Mouse (Mus musculus) intestine, postnatal 0 days (tissue): ENCODE measurements around the gene Etv6. TPM values are rescaled to one million over a fixed set of nuclear protein-coding genes. Genes with fewer than 3 reads are reported as not detected.

ENCODE experiments used
- ATAC-seq: fragments of 200-750 bp; cut with Nextera tagmentation; 2 replicates; pipeline ENCODE4 v1.8.0; 2017; ENCODE audit warnings: mild to moderate bottlenecking, moderate TSS enrichment, moderate library complexity
- H3K27ac ChIP-seq: fragments of 300-500 bp; sonication (generic); 2 replicates; pipeline ENCODE4 v1.5.1; 2014; ENCODE audit warnings: mild to moderate bottlenecking, low read depth, low read length, moderate library complexity
- H3K27me3 ChIP-seq: fragments of 300-500 bp; sonication (generic); replicated peaks from 2 replicates; pipeline ENCODE4 v1.6.1; 2014; ENCODE audit warnings: low read length, mixed read lengths; ENCODE audit not compliant: control insufficient read depth, insufficient read depth
- H3K36me3 ChIP-seq: fragments of 300-500 bp; sonication (generic); 2 replicates; pipeline ENCODE4 v1.6.1; 2014; ENCODE audit warnings: mild to moderate bottlenecking, moderate library complexity; ENCODE audit not compliant: control insufficient read depth, insufficient read depth
- H3K4me1 ChIP-seq: fragments of 300-500 bp; sonication (generic); replicated peaks from 2 replicates; pipeline ENCODE4 v1.6.1; 2014; ENCODE audit warnings: antibody characterized with exemption, low read length, mixed read lengths; ENCODE audit not compliant: control insufficient read depth, insufficient read depth
- H3K4me2 ChIP-seq: fragments of 300-500 bp; sonication (generic); replicated peaks from 2 replicates; pipeline ENCODE4 v1.6.1; 2014; ENCODE audit warnings: low read depth, mild to moderate bottlenecking, moderate library complexity
- H3K4me3 ChIP-seq: fragments of 300-500 bp; sonication (generic); 2 replicates; pipeline ENCODE4 v1.5.1; 2014; ENCODE audit warnings: low read depth, low read length
- H3K9ac ChIP-seq: fragments of 300-500 bp; sonication (generic); 2 replicates; pipeline ENCODE4 v1.6.1; 2014; ENCODE audit warnings: mild to moderate bottlenecking, low read depth, low read length
- H3K9me3 ChIP-seq: fragments of 300-500 bp; sonication (generic); 2 replicates; pipeline ENCODE4 v1.6.1; 2016; ENCODE audit warnings: mixed run types; ENCODE audit not compliant: control insufficient read depth
- CTCF ChIP-seq: sonication (generic); IDR thresholded peaks from 2 replicates; pipeline ENCODE4 v1.5.1; 2016; ENCODE audit warnings: low read depth, mild to moderate bottlenecking, control low read depth, antibody characterized with exemption, moderate library complexity
- WGBS: fragments of 180-500 bp; shearing (Covaris S2); extraction: QIAGEN DNeasy Blood & Tissue Kit; methylation state at CpG from one replicate; pipeline ENCODE4 v1.1.7; 2014; 5-methylcytosine and 5-hydroxymethylcytosine counted together
- polyA plus RNA-seq: library from polyadenylated mRNA; unstranded; fragments of >200 nt; fragmentation: Nextera tagmentation; extraction: Ambion mirVana; gene quantifications from 2 replicates; pipeline ENCODE4 v1.2.1, GENCODE M21; 2015

The Etv6 gene
- polyA plus RNA-seq, 1 experiment from 2014 or later: 7.8 TPM

GRCm38 (mm10) chr6:134173439-134173838 is 137.9 kb downstream of the Etv6 start:
- H3K36me3 ChIP-seq: no peaks in the 10 kb centered on the region
- no peaks in the 10 kb centered on the region for H3K4me1 ChIP-seq
- H3K4me3 ChIP-seq: no peak overlapping the region
- WGBS: 71% methylated on average over 6 of the region's 6 CpGs
- no peaks in the 10 kb centered on the region for H3K27me3 ChIP-seq
- H3K27ac ChIP-seq: no peak overlapping the region; the same call in 1 of the 2 replicates
- no peak for TF ChIP-seq CTCF
- ATAC-seq: no peak
- no peak overlapping the region for H3K9ac ChIP-seq
- no peak overlapping the region for H3K4me2 ChIP-seq
- H3K9me3 ChIP-seq: no peaks in the 10 kb centered on the region

- H3K9ac ChIP-seq: no peak overlapping the region
- 0 out of 2 replicates have a peak, but pooled peaks cover 7% of the 10 kb centered on the region for H3K36me3 ChIP-seq
- peak overlapping the region; percentile 30 for H3K4me2 ChIP-seq
- 25% methylated on average over 9 of the region's 9 CpGs for WGBS
- H3K4me1 ChIP-seq: no peaks in the 10 kb centered on the region
- TF ChIP-seq CTCF: no peak
- H3K4me3 ChIP-seq: no peak overlapping the region
- no peaks in the 10 kb centered on the region for H3K27me3 ChIP-seq
- H3K27ac ChIP-seq: no peak overlapping the region
- H3K9me3 ChIP-seq: no peaks in the 10 kb centered on the region
- no peak for ATAC-seq
These were observed 139.6 kb downstream of the Etv6 start for GRCm38 (mm10) chr6:134175059-134175458.

- Histone ChIP-seq H3K27me3 (no peaks in the 10 kb centered on the region), H3K4me3 (no peak overlapping the region), H3K9me3 (no peaks in the 10 kb centered on the region), H3K4me2 (no peak overlapping the region), H3K4me1 (no peaks in the 10 kb centered on the region), H3K36me3 (0 out of 2 replicates have a peak, but pooled peaks cover 7% of the 10 kb centered on the region), H3K27ac (no peak overlapping the region), H3K9ac (no peak overlapping the region)
- no peak for TF ChIP-seq CTCF
- 63% methylated on average over 5 of the region's 5 CpGs for WGBS
- no peak for ATAC-seq
These were observed 141.7 kb downstream of the Etv6 start for GRCm38 (mm10) chr6:134177196-134177595.

- H3K4me2 ChIP-seq: peak overlapping the region; percentile 7; the same call in 1 of the 2 replicates
- no peak for ATAC-seq
- H3K27ac ChIP-seq: no peak overlapping the region
- peaks cover 4% of the 10 kb centered on the region for H3K4me1 ChIP-seq
- H3K27me3 ChIP-seq: no peaks in the 10 kb centered on the region
- 0 out of 2 replicates have a peak, but pooled peaks cover 7% of the 10 kb centered on the region for H3K36me3 ChIP-seq
- WGBS: 62% methylated on average over 17 of the region's 17 CpGs
- no peaks in the 10 kb centered on the region for H3K9me3 ChIP-seq
- no peak for TF ChIP-seq CTCF
- H3K4me3 ChIP-seq: no peak overlapping the region
- no peak overlapping the region for H3K9ac ChIP-seq
These were observed 146.9 kb downstream of the Etv6 start for GRCm38 (mm10) chr6:134182301-134182948.

- H3K9ac ChIP-seq: no peak overlapping the region
- WGBS: 51% methylated on average over 11 of the region's 11 CpGs
- 0 out of 2 replicates have a peak, but pooled peaks cover 7% of the 10 kb centered on the region for H3K36me3 ChIP-seq
- H3K27me3 ChIP-seq: no peaks in the 10 kb centered on the region
- ATAC-seq: no peak
- H3K4me1 ChIP-seq: peaks cover 7% of the 10 kb centered on the region
- peak; percentile 50 for TF ChIP-seq CTCF
- H3K27ac ChIP-seq: no peak overlapping the region
- H3K4me3 ChIP-seq: no peak overlapping the region
- H3K9me3 ChIP-seq: no peaks in the 10 kb centered on the region
- no peak overlapping the region for H3K4me2 ChIP-seq
These were observed 148.3 kb downstream of the Etv6 start for GRCm38 (mm10) chr6:134183592-134184342.

GRCm38 (mm10) chr6:134186286-134186903 is 150.9 kb downstream of the Etv6 start:
- H3K9me3 ChIP-seq: no peaks in the 10 kb centered on the region
- no peak for TF ChIP-seq CTCF
- ATAC-seq: no peak
- no peak overlapping the region for H3K4me3 ChIP-seq
- peaks cover 7% of the 10 kb centered on the region for H3K4me1 ChIP-seq
- 50% methylated on average over 6 of the region's 6 CpGs for WGBS
- H3K4me2 ChIP-seq: no peak overlapping the region
- H3K27me3 ChIP-seq: no peaks in the 10 kb centered on the region
- no peak overlapping the region for H3K27ac ChIP-seq
- H3K36me3 ChIP-seq: no peaks in the 10 kb centered on the region
- no peak overlapping the region for H3K9ac ChIP-seq
